Mouse (Mus musculus) v-Abl transformed pro-B cells (cell line): ENCODE data around the gene Dcx.

ENCODE experiments used
- in situ Hi-C, 2 experiments: fragments of 400-800 bp; cut with MboI; formaldehyde crosslinking; loops; one replicate each; pipeline ENCODE4 v1.15.1; 2025; ENCODE audit not compliant: unreplicated experiment in 2 of 2

Dcx gene

GRCm38 (mm10) chrX:143932958-143933357 lies at the start of gene Dcx:
TSS of gene Dcx (minus strand) at chrX:143933311.
- in situ Hi-C loops, result no loop called here

- in situ Hi-C loops, result no loop called here
Measured at GRCm38 (mm10) chrX:143966249-143966648, 33.1 kb upstream of the Dcx start.

- in situ Hi-C loops, result no loop called here
Measured at GRCm38 (mm10) chrX:143933671-143934070, 560 bp upstream of the Dcx start.

- in situ Hi-C loops, result no loop called here
Measured at GRCm38 (mm10) chrX:143932530-143932929, 581 bp downstream of the Dcx start.

- in situ Hi-C loops, result no loop called here
Measured at GRCm38 (mm10) chrX:143931400-143932185, 1.5 kb downstream of the Dcx start.

GRCm38 (mm10) chrX:143922070-143922469 lies 11.0 kb downstream of the Dcx start:
- in situ Hi-C loops, result no loop called here

GRCm38 (mm10) chrX:143906699-143907471 lies 26.2 kb downstream of the Dcx start:
- in situ Hi-C loops, result no loop called here

- in situ Hi-C loops, result no loop called here
Measured at GRCm38 (mm10) chrX:143904689-143905088, 28.4 kb downstream of the Dcx start.

GRCm38 (mm10) chrX:143902300-143902699 lies 30.8 kb downstream of the Dcx start:
- in situ Hi-C loops, result no loop called here

GRCm38 (mm10) chrX:143897363-143898285 lies 35.5 kb downstream of the Dcx start:
- in situ Hi-C loops, result no loop called here

GRCm38 (mm10) chrX:143896936-143897335 lies 36.2 kb downstream of the Dcx start:
- in situ Hi-C loops, result no loop called here

- in situ Hi-C loops, result no loop called here
Measured at GRCm38 (mm10) chrX:143893180-143893579, 39.9 kb downstream of the Dcx start.

GRCm38 (mm10) chrX:143885765-143886164 lies 47.3 kb downstream of the Dcx start:
- in situ Hi-C loops, result no loop called here

- in situ Hi-C loops, result no loop called here
Measured at GRCm38 (mm10) chrX:143884953-143885352, 48.2 kb downstream of the Dcx start.

GRCm38 (mm10) chrX:143884299-143884698 lies 48.8 kb downstream of the Dcx start:
- in situ Hi-C loops, result no loop called here

GRCm38 (mm10) chrX:143881806-143882468 lies 51.2 kb downstream of the Dcx start:
- in situ Hi-C loops, result no loop called here

- in situ Hi-C loops, result no loop called here
Measured at GRCm38 (mm10) chrX:143879631-143880030, 53.5 kb downstream of the Dcx start.

- in situ Hi-C loops, result no loop called here
Measured at GRCm38 (mm10) chrX:143867129-143867664, 65.9 kb downstream of the Dcx start.

GRCm38 (mm10) chrX:143851351-143851750 lies 81.8 kb downstream of the Dcx start:
- in situ Hi-C loops, result no loop called here

- in situ Hi-C loops, result no loop called here
Measured at GRCm38 (mm10) chrX:143849969-143850368, 83.1 kb downstream of the Dcx start.
